Mouse (Mus musculus): Measurements from ENCODE around the gene Ptprn2. TPM values are rescaled to one million over a fixed set of nuclear protein-coding genes. Genes with fewer than 3 reads are reported as not detected.

The Ptprn2 gene
- polyA plus RNA-seq, 1 experiment from 2014 or later: 2.9 TPM

GRCm38 (mm10) chr12:116892584-116892983 lies 407.1 kb downstream of the Ptprn2 start:
- no peaks in the 10 kb centered on the region for H3K27me3 ChIP-seq (ENCODE audit: control insufficient read depth, insufficient read depth, low read length)
- ATAC-seq (ENCODE audit: insufficient read depth, low FRiP score, low TSS enrichment): no peak
- H3K9ac ChIP-seq (ENCODE audit: low read length): no peak overlapping the region
- H3K4me2 ChIP-seq (ENCODE audit: low read depth): no peak overlapping the region
- 80% methylated on average over 8 of the region's 8 CpGs for WGBS
- H3K9me3 ChIP-seq (ENCODE audit: control insufficient read depth, low read length): no peaks in the 10 kb centered on the region
- no peaks in the 10 kb centered on the region for H3K4me1 ChIP-seq (ENCODE audit: control insufficient read depth, insufficient read depth, low read length)
- no peak overlapping the region for H3K4me3 ChIP-seq (ENCODE audit: low read depth, low read length)
- no peaks in the 10 kb centered on the region for H3K36me3 ChIP-seq (ENCODE audit: control insufficient read depth, insufficient read depth, low read length)
- no peak overlapping the region for H3K27ac ChIP-seq (ENCODE audit: low read depth, low read length)
- DNase-seq (ENCODE audit: low spot score): no peak

GRCm38 (mm10) chr12:116896651-116897050 lies 411.1 kb downstream of the Ptprn2 start:
- H3K27ac ChIP-seq (ENCODE audit: low read depth, low read length): no peak overlapping the region
- ATAC-seq (ENCODE audit: insufficient read depth, low FRiP score, low TSS enrichment): no peak

GRCm38 (mm10) chr12:116901773-116902172 lies 416.3 kb downstream of the Ptprn2 start:
- peak; percentile 41; the same call in 1 of the 2 replicates for ATAC-seq (ENCODE audit: insufficient read depth, low FRiP score, low TSS enrichment)
- 49% methylated on average over 3 of the region's 3 CpGs for WGBS

More at GRCm38 (mm10) chr12:116896651-116897050, 411.1 kb downstream of the Ptprn2 start:
- no peaks in the 10 kb centered on the region for H3K4me1 ChIP-seq (ENCODE audit: control insufficient read depth, insufficient read depth, low read length)
- no peaks in the 10 kb centered on the region for H3K27me3 ChIP-seq (ENCODE audit: control insufficient read depth, insufficient read depth, low read length)
- H3K36me3 ChIP-seq (ENCODE audit: control insufficient read depth, insufficient read depth, low read length): no peaks in the 10 kb centered on the region
- no peaks in the 10 kb centered on the region for H3K9me3 ChIP-seq (ENCODE audit: control insufficient read depth, low read length)
- DNase-seq (ENCODE audit: low spot score): no peak
- H3K9ac ChIP-seq (ENCODE audit: low read length): no peak overlapping the region
- WGBS: 43% methylated on average over 2 of the region's 2 CpGs
- H3K4me2 ChIP-seq (ENCODE audit: low read depth): no peak overlapping the region
- H3K4me3 ChIP-seq (ENCODE audit: low read depth, low read length): no peak overlapping the region

GRCm38 (mm10) chr12:116907424-116907823 lies 421.9 kb downstream of the Ptprn2 start:
- Histone ChIP-seq H3K4me3 (ENCODE audit: low read depth, low read length) (no peak overlapping the region), H3K9ac (ENCODE audit: low read length) (no peak overlapping the region), H3K9me3 (ENCODE audit: control insufficient read depth, low read length) (no peaks in the 10 kb centered on the region), H3K4me1 (ENCODE audit: control insufficient read depth, insufficient read depth, low read length) (peaks cover 3% of the 10 kb centered on the region; the same call in 1 of the 2 replicates), H3K36me3 (ENCODE audit: control insufficient read depth, insufficient read depth, low read length) (no peaks in the 10 kb centered on the region), H3K27ac (ENCODE audit: low read depth, low read length) (no peak overlapping the region), H3K27me3 (ENCODE audit: control insufficient read depth, insufficient read depth, low read length) (no peaks in the 10 kb centered on the region), H3K4me2 (ENCODE audit: low read depth) (no peak overlapping the region)
- DNase-seq (ENCODE audit: low spot score) (no peak), ATAC-seq (ENCODE audit: insufficient read depth, low FRiP score, low TSS enrichment) (no peak)
- WGBS: 69% methylated on average over 1 of the region's 1 CpGs

More at GRCm38 (mm10) chr12:116901773-116902172, 416.3 kb downstream of the Ptprn2 start:
- H3K9ac ChIP-seq (ENCODE audit: low read length): no peak overlapping the region
- H3K4me3 ChIP-seq (ENCODE audit: low read depth, low read length): no peak overlapping the region
- no peak overlapping the region for H3K4me2 ChIP-seq (ENCODE audit: low read depth)
- no peak for DNase-seq (ENCODE audit: low spot score)
- no peaks in the 10 kb centered on the region for H3K4me1 ChIP-seq (ENCODE audit: control insufficient read depth, insufficient read depth, low read length)
- no peaks in the 10 kb centered on the region for H3K36me3 ChIP-seq (ENCODE audit: control insufficient read depth, insufficient read depth, low read length)
- no peaks in the 10 kb centered on the region for H3K9me3 ChIP-seq (ENCODE audit: control insufficient read depth, low read length)
- H3K27me3 ChIP-seq (ENCODE audit: control insufficient read depth, insufficient read depth, low read length): no peaks in the 10 kb centered on the region
- H3K27ac ChIP-seq (ENCODE audit: low read depth, low read length): no peak overlapping the region

GRCm38 (mm10) chr12:116908668-116909067 lies 423.1 kb downstream of the Ptprn2 start:
- no peak overlapping the region for H3K4me2 ChIP-seq (ENCODE audit: low read depth)
- DNase-seq (ENCODE audit: low spot score): no peak
- no peaks in the 10 kb centered on the region for H3K9me3 ChIP-seq (ENCODE audit: control insufficient read depth, low read length)
- H3K27me3 ChIP-seq (ENCODE audit: control insufficient read depth, insufficient read depth, low read length): no peaks in the 10 kb centered on the region
- H3K4me1 ChIP-seq (ENCODE audit: control insufficient read depth, insufficient read depth, low read length): peaks cover 3% of the 10 kb centered on the region; the same call in 1 of the 2 replicates
- peak; percentile 38; the same call in 1 of the 2 replicates for ATAC-seq (ENCODE audit: insufficient read depth, low FRiP score, low TSS enrichment)
- no peak overlapping the region for H3K4me3 ChIP-seq (ENCODE audit: low read depth, low read length)
- H3K36me3 ChIP-seq (ENCODE audit: control insufficient read depth, insufficient read depth, low read length): no peaks in the 10 kb centered on the region
- H3K27ac ChIP-seq (ENCODE audit: low read depth, low read length): no peak overlapping the region
- WGBS: 53% methylated on average over 2 of the region's 2 CpGs
- H3K9ac ChIP-seq (ENCODE audit: low read length): no peak overlapping the region

GRCm38 (mm10) chr12:116916776-116917175 lies 431.3 kb downstream of the Ptprn2 start:
- ATAC-seq (ENCODE audit: insufficient read depth, low FRiP score, low TSS enrichment): no peak

GRCm38 (mm10) chr12:116919185-116919584 lies 433.7 kb downstream of the Ptprn2 start:
- Histone ChIP-seq H3K4me1 (ENCODE audit: control insufficient read depth, insufficient read depth, low read length) (peaks cover 2% of the 10 kb centered on the region; the same call in 1 of the 2 replicates), H3K4me2 (ENCODE audit: low read depth) (no peak overlapping the region), H3K9ac (ENCODE audit: low read length) (no peak overlapping the region), H3K9me3 (ENCODE audit: control insufficient read depth, low read length) (no peaks in the 10 kb centered on the region), H3K27ac (ENCODE audit: low read depth, low read length) (no peak overlapping the region), H3K27me3 (ENCODE audit: control insufficient read depth, insufficient read depth, low read length) (no peaks in the 10 kb centered on the region), H3K4me3 (ENCODE audit: low read depth, low read length) (no peak overlapping the region), H3K36me3 (ENCODE audit: control insufficient read depth, insufficient read depth, low read length) (no peaks in the 10 kb centered on the region)
- ATAC-seq (ENCODE audit: insufficient read depth, low FRiP score, low TSS enrichment) (no peak), DNase-seq (ENCODE audit: low spot score) (no peak)
- WGBS: 76% methylated on average over 6 of the region's 6 CpGs

More at GRCm38 (mm10) chr12:116916776-116917175, 431.3 kb downstream of the Ptprn2 start:
- 80% methylated on average over 5 of the region's 5 CpGs for WGBS
- DNase-seq (ENCODE audit: low spot score): no peak
- no peaks in the 10 kb centered on the region for H3K36me3 ChIP-seq (ENCODE audit: control insufficient read depth, insufficient read depth, low read length)
- H3K9me3 ChIP-seq (ENCODE audit: control insufficient read depth, low read length): no peaks in the 10 kb centered on the region
- no peak overlapping the region for H3K9ac ChIP-seq (ENCODE audit: low read length)
- H3K27ac ChIP-seq (ENCODE audit: low read depth, low read length): no peak overlapping the region
- no peak overlapping the region for H3K4me3 ChIP-seq (ENCODE audit: low read depth, low read length)
- no peaks in the 10 kb centered on the region for H3K27me3 ChIP-seq (ENCODE audit: control insufficient read depth, insufficient read depth, low read length)
- H3K4me1 ChIP-seq (ENCODE audit: control insufficient read depth, insufficient read depth, low read length): peaks cover 2% of the 10 kb centered on the region; the same call in 1 of the 2 replicates
- H3K4me2 ChIP-seq (ENCODE audit: low read depth): no peak overlapping the region

- no peaks in the 10 kb centered on the region for H3K9me3 ChIP-seq (ENCODE audit: control insufficient read depth, low read length)
- peak; percentile 83 for ATAC-seq (ENCODE audit: insufficient read depth, low FRiP score, low TSS enrichment)
- peaks cover 2% of the 10 kb centered on the region; the same call in 1 of the 2 replicates for H3K4me1 ChIP-seq (ENCODE audit: control insufficient read depth, insufficient read depth, low read length)
- H3K4me2 ChIP-seq (ENCODE audit: low read depth): no peak overlapping the region
- H3K4me3 ChIP-seq (ENCODE audit: low read depth, low read length): no peak overlapping the region
- H3K9ac ChIP-seq (ENCODE audit: low read length): no peak overlapping the region
- H3K27me3 ChIP-seq (ENCODE audit: control insufficient read depth, insufficient read depth, low read length): no peaks in the 10 kb centered on the region
- peak; percentile 73 for DNase-seq (ENCODE audit: low spot score)
- H3K36me3 ChIP-seq (ENCODE audit: control insufficient read depth, insufficient read depth, low read length): no peaks in the 10 kb centered on the region
- 55% methylated on average over 22 of the region's 22 CpGs for WGBS
- no peak overlapping the region for H3K27ac ChIP-seq (ENCODE audit: low read depth, low read length)
Observed at GRCm38 (mm10) chr12:116919691-116920526, 434.4 kb downstream of the Ptprn2 start.

- H3K4me3 ChIP-seq (ENCODE audit: low read depth, low read length): no peak overlapping the region
- H3K9ac ChIP-seq (ENCODE audit: low read length): no peak overlapping the region
- no peak overlapping the region for H3K4me2 ChIP-seq (ENCODE audit: low read depth)
- H3K4me1 ChIP-seq (ENCODE audit: control insufficient read depth, insufficient read depth, low read length): no peaks in the 10 kb centered on the region
- WGBS: 63% methylated on average over 5 of the region's 5 CpGs
- no peaks in the 10 kb centered on the region for H3K9me3 ChIP-seq (ENCODE audit: control insufficient read depth, low read length)
- H3K36me3 ChIP-seq (ENCODE audit: control insufficient read depth, insufficient read depth, low read length): no peaks in the 10 kb centered on the region
- ATAC-seq (ENCODE audit: insufficient read depth, low FRiP score, low TSS enrichment) (no peak), DNase-seq (ENCODE audit: low spot score) (no peak)
- no peaks in the 10 kb centered on the region for H3K27me3 ChIP-seq (ENCODE audit: control insufficient read depth, insufficient read depth, low read length)
- H3K27ac ChIP-seq (ENCODE audit: low read depth, low read length): no peak overlapping the region
Observed at GRCm38 (mm10) chr12:116927115-116927514, 441.6 kb downstream of the Ptprn2 start.
